Comparison of ENCODE assay signal across 28 mouse cellular contexts in genomic region chr14:121791112-121791511, GRCm38 (mm10). TPM values are rescaled to one million over a fixed set of nuclear protein-coding genes. Genes with fewer than 3 reads are reported as not detected.
DNase-seq lines count a peak whose midpoint lies in the region; ATAC-seq and TF ChIP-seq lines count a peak whose summit lies in the region.
"Had no signal": no experiment of that assay in that cellular context is flagged by ENCODE, and none has a peak within 500 bp of the region (broad histone marks: within the 10 kb centered on the region; RNA-seq: fewer than 3 reads in every experiment).

No protein-coding gene starts in this region.

- H3K27ac ChIP-seq in intestine, embryonic 14.5 days (ENCODE audit: low read depth): 0 out of 2 replicates have a peak overlapping the region, but pooled peaks have one; percentile 7
- no peak overlapping the region for H3K27ac ChIP-seq in intestine, postnatal 0 days (ENCODE audit: low read depth, low read length)
- no peak overlapping the region for H3K27ac ChIP-seq in kidney, embryonic 14.5 days (ENCODE audit: low read depth, low read length)
- H3K27ac ChIP-seq in liver, adult 2 months (replicated peaks; ENCODE audit: insufficient read depth, low read depth, low read length): no peak overlapping the region
- H3K27ac ChIP-seq in liver, embryonic 12.5 days: no peak overlapping the region
- H3K27ac ChIP-seq: embryonic facial prominence, embryonic 10.5 days; embryonic facial prominence, embryonic 13.5 days; forebrain, embryonic 12.5 days; forebrain, embryonic 15.5 days; heart, adult 2 months; heart, embryonic 13.5 days; hindbrain, embryonic 14.5 days; hindbrain, postnatal 0 days had no signal

- no peaks in the 10 kb centered on the region for H3K9me3 ChIP-seq in intestine, embryonic 14.5 days (ENCODE audit: control insufficient read depth, low read length)
- no peaks in the 10 kb centered on the region for H3K9me3 ChIP-seq in intestine, postnatal 0 days (ENCODE audit: control insufficient read depth)
- no peaks in the 10 kb centered on the region for H3K9me3 ChIP-seq in kidney, embryonic 14.5 days (ENCODE audit: control insufficient read depth, low read length)
- H3K9me3 ChIP-seq in liver, embryonic 12.5 days (replicated peaks): no peaks in the 10 kb centered on the region
- H3K9me3 ChIP-seq: embryonic facial prominence, embryonic 10.5 days; embryonic facial prominence, embryonic 13.5 days; forebrain, embryonic 12.5 days; forebrain, embryonic 15.5 days; heart, embryonic 13.5 days had no signal

- no peak for TF ChIP-seq POLR2A in liver, adult 2 months (IDR thresholded peaks at IDR 0.05; ENCODE audit: extremely low read depth, insufficient read depth, low read length)

- DNase-seq in adrenal gland, postnatal 14 days: peak; percentile 31
- no peak for DNase-seq in adrenal gland, adult 18-20 months (ENCODE audit: low spot score in 2 of 2)
- DNase-seq in intestine, embryonic 14.5 days (ENCODE audit: low spot score): no peak
- DNase-seq in kidney, postnatal 25 days: peak; percentile 23 to 45
- DNase-seq in liver, adult 2 months (ENCODE audit: extremely low read depth, low read depth, low spot score): peak; percentile 33
- DNase-seq: adrenal gland, adult 2 months; adrenal gland, postnatal 25 days; cerebellum, adult 11-12 months; cerebellum, adult 8-10 months; cerebellum, postnatal 10 days; cerebellum, postnatal 36 days; embryo, embryonic 11 days; gastrocnemius, postnatal 25 days; heart, adult 2 months; heart, postnatal 14 days; heart, postnatal 4 days had no signal

- peaks cover 20% of the 10 kb centered on the region for H3K79me2 ChIP-seq in liver, adult 2 months (ENCODE audit: control insufficient read depth, insufficient read depth, low read length)

- no peak for TF ChIP-seq CTCF in intestine, postnatal 0 days (IDR thresholded peaks at IDR 0.05; ENCODE audit: low read depth)
- no peak for TF ChIP-seq CTCF in liver, adult 2 months (IDR thresholded peaks at IDR 0.05; ENCODE audit: low read depth, low read length)

- H3K27me3 ChIP-seq in intestine, embryonic 14.5 days (replicated peaks; ENCODE audit: control insufficient read depth, insufficient read depth, low read length): no peaks in the 10 kb centered on the region
- H3K27me3 ChIP-seq in intestine, postnatal 0 days (replicated peaks; ENCODE audit: control insufficient read depth, insufficient read depth, low read length): no peaks in the 10 kb centered on the region
- no peaks in the 10 kb centered on the region for H3K27me3 ChIP-seq in kidney, embryonic 14.5 days (ENCODE audit: control insufficient read depth, insufficient read depth, low read length)
- H3K27me3 ChIP-seq in liver, adult 2 months (ENCODE audit: control insufficient read depth, insufficient read depth, low read length): no peaks in the 10 kb centered on the region
- peaks cover 7% of the 10 kb centered on the region for H3K27me3 ChIP-seq in liver, embryonic 12.5 days (replicated peaks)

- H3K9ac ChIP-seq in intestine, embryonic 14.5 days (ENCODE audit: low read length): no peak overlapping the region
- no peak overlapping the region for H3K9ac ChIP-seq in intestine, postnatal 0 days (ENCODE audit: low read depth, low read length)
- H3K9ac ChIP-seq in kidney, embryonic 14.5 days (ENCODE audit: low read depth, low read length): no peak overlapping the region
- H3K9ac ChIP-seq in liver, adult 2 months (ENCODE audit: low read depth, low read length): no peak overlapping the region
- no peak overlapping the region for H3K9ac ChIP-seq in liver, embryonic 12.5 days
- H3K9ac ChIP-seq: embryonic facial prominence, embryonic 13.5 days; forebrain, embryonic 12.5 days; forebrain, embryonic 15.5 days; heart, embryonic 13.5 days; hindbrain, embryonic 14.5 days had no signal

- H3K4me2 ChIP-seq in intestine, embryonic 14.5 days (ENCODE audit: low read length): no peak overlapping the region
- H3K4me2 ChIP-seq in intestine, postnatal 0 days (replicated peaks; ENCODE audit: low read depth): no peak overlapping the region
- no peak overlapping the region for H3K4me2 ChIP-seq in kidney, embryonic 14.5 days (replicated peaks; ENCODE audit: low read depth, low read length)
- no peak overlapping the region for H3K4me2 ChIP-seq in liver, embryonic 12.5 days
- H3K4me2 ChIP-seq: embryonic facial prominence, embryonic 13.5 days; forebrain, embryonic 12.5 days; forebrain, embryonic 15.5 days; heart, embryonic 13.5 days; hindbrain, embryonic 14.5 days had no signal

- peaks cover 3% of the 10 kb centered on the region; the same call in 1 of the 2 replicates for H3K4me1 ChIP-seq in intestine, embryonic 14.5 days (replicated peaks; ENCODE audit: control insufficient read depth, insufficient read depth, low read length)
- 0 out of 2 replicates have a peak, but pooled peaks cover 4% of the 10 kb centered on the region for H3K4me1 ChIP-seq in intestine, postnatal 0 days (replicated peaks; ENCODE audit: control insufficient read depth, insufficient read depth, low read length)
- H3K4me1 ChIP-seq in kidney, embryonic 14.5 days (ENCODE audit: control insufficient read depth, insufficient read depth, low read length): no peaks in the 10 kb centered on the region; the same call in 1 of the 2 replicates
- H3K4me1 ChIP-seq in liver, adult 2 months (ENCODE audit: control insufficient read depth, insufficient read depth, low read length): no peaks in the 10 kb centered on the region
- peaks cover 9% of the 10 kb centered on the region for H3K4me1 ChIP-seq in liver, embryonic 12.5 days
- H3K4me1 ChIP-seq: embryonic facial prominence, embryonic 10.5 days; embryonic facial prominence, embryonic 13.5 days; forebrain, embryonic 12.5 days; forebrain, embryonic 15.5 days had no signal

- WGBS in intestine, embryonic 14.5 days: 49% methylated on average over 7 of the region's 7 CpGs
- 68% methylated on average over 7 of the region's 7 CpGs for WGBS in intestine, postnatal 0 days
- 71% methylated on average over 7 of the region's 7 CpGs for WGBS in kidney, embryonic 14.5 days
- WGBS in liver, adult 2 months: 68% methylated on average over 7 of the region's 7 CpGs
- WGBS in liver, embryonic 12.5 days (ENCODE audit: insufficient replicate concordance): 72% methylated on average over 7 of the region's 7 CpGs

- peaks cover 10% of the 10 kb centered on the region for H3K36me3 ChIP-seq in intestine, embryonic 14.5 days (ENCODE audit: control insufficient read depth, insufficient read depth, low read length)
- no peaks in the 10 kb centered on the region; the same call in 1 of the 2 replicates for H3K36me3 ChIP-seq in intestine, postnatal 0 days (ENCODE audit: control insufficient read depth, insufficient read depth)
- no peaks in the 10 kb centered on the region for H3K36me3 ChIP-seq in kidney, embryonic 14.5 days (ENCODE audit: control insufficient read depth, insufficient read depth, low read length)
- no peaks in the 10 kb centered on the region for H3K36me3 ChIP-seq in liver, adult 2 months (ENCODE audit: control insufficient read depth, insufficient read depth, low read length)
- no peaks in the 10 kb centered on the region for H3K36me3 ChIP-seq in liver, embryonic 12.5 days
- H3K36me3 ChIP-seq: embryonic facial prominence, embryonic 10.5 days; embryonic facial prominence, embryonic 13.5 days; forebrain, embryonic 12.5 days; forebrain, embryonic 15.5 days; heart, embryonic 13.5 days had no signal

- no peak overlapping the region for H3K4me3 ChIP-seq in intestine, embryonic 14.5 days (ENCODE audit: low read depth, low read length)
- H3K4me3 ChIP-seq in intestine, postnatal 0 days (ENCODE audit: low read depth, low read length): no peak overlapping the region
- no peak overlapping the region for H3K4me3 ChIP-seq in kidney, embryonic 14.5 days (ENCODE audit: low read length)
- H3K4me3 ChIP-seq in liver, adult 2 months (ENCODE audit: insufficient read depth, low read depth, low read length): no peak overlapping the region
- no peak overlapping the region for H3K4me3 ChIP-seq in liver, embryonic 12.5 days
- H3K4me3 ChIP-seq: embryonic facial prominence, embryonic 10.5 days; embryonic facial prominence, embryonic 13.5 days; erythroblast, embryonic 14.5 days; forebrain, embryonic 12.5 days; forebrain, embryonic 15.5 days; heart, adult 2 months; heart, embryonic 13.5 days had no signal

- ATAC-seq in intestine, embryonic 14.5 days (replicated peaks; ENCODE audit: low FRiP score, low TSS enrichment, low read depth): no peak
- no peak for ATAC-seq in intestine, postnatal 0 days
- ATAC-seq in kidney, embryonic 14.5 days (ENCODE audit: low FRiP score, low TSS enrichment): no peak
- ATAC-seq in liver, embryonic 12.5 days: no peak
- ATAC-seq: activated CD4-positive, CD25-positive, alpha-beta regulatory T cell, adult 4 months; forebrain, embryonic 15.5 days; hindbrain, postnatal 0 days had no signal

RNA-seq across cellular contexts. Expression of gene Dock9, which starts 6.5 kb away (rescaled TPM):
- total RNA-seq in adrenal gland, postnatal 14 days (2021): 31.9 and 43.7 TPM in 2 replicates
- total RNA-seq in adrenal gland, adult 18-20 months (2021): 10 to 100 TPM; 19.7 to 24.3 TPM
- 34.8 and 42.7 TPM in 2 replicates for polyA plus RNA-seq in intestine, embryonic 14.5 days (2014; fragmentation: Nextera tagmentation; extraction: Ambion mirVana)
- 6.2 and 7.3 TPM in 2 replicates for polyA plus RNA-seq in intestine, postnatal 0 days (2015; fragmentation: Nextera tagmentation; extraction: Ambion mirVana)
- polyA plus RNA-seq in kidney, embryonic 14.5 days (2014; fragmentation: Nextera tagmentation; extraction: Ambion mirVana): 8.3 and 14.3 TPM in 2 replicates
- total RNA-seq in liver, adult 2 months (2014; rRNA removed): 11.4 and 12.1 TPM in 2 replicates
- polyA plus RNA-seq in liver, adult 2 months (2012; rRNA removed): 2.8 and 3.8 TPM in 2 replicates
- polyA plus RNA-seq in liver, embryonic 12.5 days (2016; fragmentation: Nextera tagmentation; extraction: Ambion mirVana): 2.0 and 2.7 TPM in 2 replicates

Comparison
In these comparisons a context has a peak if more than half of its experiments do, and no peak if none do; other contexts are left out.
1. DNase-seq: peak in adrenal gland, postnatal 14 days (single experiment), kidney, postnatal 25 days (2 of 2) and liver, adult 2 months (single experiment); none in adrenal gland, adult 18-20 months (0 of 2) and intestine, embryonic 14.5 days (single experiment).